Mouse (Mus musculus) forebrain, embryonic 16.5 days (tissue): ENCODE data around the gene Lingo3. TPM values are rescaled to one million over a fixed set of nuclear protein-coding genes. Genes with fewer than 3 reads are reported as not detected.
A peak's percentile ranks its signal among the peaks of the same experiment; 100 is the strongest.

Experiments used
- ATAC-seq: fragments of 200-750 bp; cut with Nextera tagmentation; 2 replicates; pipeline ENCODE4 v1.8.0; 2017; ENCODE audit warnings: mild to moderate bottlenecking, moderate library complexity
- H3K27ac ChIP-seq: fragments of 300-500 bp; sonication (generic); 2 replicates; pipeline ENCODE4 v1.5.1; 2014; ENCODE audit warnings: low read length, control low read depth
- H3K27me3 ChIP-seq: fragments of 300-500 bp; sonication (generic); replicated peaks from 2 replicates; pipeline ENCODE4 v1.6.1; 2014; ENCODE audit warnings: low read length; ENCODE audit not compliant: control insufficient read depth, insufficient read depth
- H3K36me3 ChIP-seq: fragments of 300-500 bp; sonication (generic); 2 replicates; pipeline ENCODE4 v1.6.1; 2014; ENCODE audit not compliant: control insufficient read depth, insufficient read depth
- H3K4me1 ChIP-seq: fragments of 300-500 bp; sonication (generic); replicated peaks from 2 replicates; pipeline ENCODE4 v1.6.1; 2014; ENCODE audit warnings: low read length; ENCODE audit not compliant: control insufficient read depth, insufficient read depth
- H3K4me2 ChIP-seq: fragments of 300-500 bp; sonication (generic); 2 replicates; pipeline ENCODE4 v1.6.1; 2014; ENCODE audit warnings: mild to moderate bottlenecking, low read length, control low read depth
- H3K4me3 ChIP-seq: fragments of 300-500 bp; sonication (generic); replicated peaks from 2 replicates; pipeline ENCODE4 v1.5.1; 2014; ENCODE audit warnings: mild to moderate bottlenecking, low read length, control low read depth
- H3K9ac ChIP-seq: fragments of 300-500 bp; sonication (generic); replicated peaks from 2 replicates; pipeline ENCODE4 v1.6.1; 2014; ENCODE audit warnings: low read depth, low read length, control low read depth
- H3K9me3 ChIP-seq: fragments of 300-500 bp; sonication (generic); 2 replicates; pipeline ENCODE4 v1.6.1; 2016; ENCODE audit warnings: low read length; ENCODE audit not compliant: control insufficient read depth
- WGBS: fragments of 180-500 bp; shearing (Covaris S2); extraction: QIAGEN DNeasy Blood & Tissue Kit; methylation state at CpG from one replicate; pipeline ENCODE4 v1.1.7; 2014; 5-methylcytosine and 5-hydroxymethylcytosine counted together
- polyA plus RNA-seq: library from polyadenylated mRNA; unstranded; fragments of >200 nt; fragmentation: Nextera tagmentation; extraction: Ambion mirVana; gene quantifications from 2 replicates; pipeline ENCODE4 v1.2.1, GENCODE M21; 2015

Gene Lingo3
- polyA plus RNA-seq, 1 experiment from 2014 or later = 9.3 TPM

DNA sequence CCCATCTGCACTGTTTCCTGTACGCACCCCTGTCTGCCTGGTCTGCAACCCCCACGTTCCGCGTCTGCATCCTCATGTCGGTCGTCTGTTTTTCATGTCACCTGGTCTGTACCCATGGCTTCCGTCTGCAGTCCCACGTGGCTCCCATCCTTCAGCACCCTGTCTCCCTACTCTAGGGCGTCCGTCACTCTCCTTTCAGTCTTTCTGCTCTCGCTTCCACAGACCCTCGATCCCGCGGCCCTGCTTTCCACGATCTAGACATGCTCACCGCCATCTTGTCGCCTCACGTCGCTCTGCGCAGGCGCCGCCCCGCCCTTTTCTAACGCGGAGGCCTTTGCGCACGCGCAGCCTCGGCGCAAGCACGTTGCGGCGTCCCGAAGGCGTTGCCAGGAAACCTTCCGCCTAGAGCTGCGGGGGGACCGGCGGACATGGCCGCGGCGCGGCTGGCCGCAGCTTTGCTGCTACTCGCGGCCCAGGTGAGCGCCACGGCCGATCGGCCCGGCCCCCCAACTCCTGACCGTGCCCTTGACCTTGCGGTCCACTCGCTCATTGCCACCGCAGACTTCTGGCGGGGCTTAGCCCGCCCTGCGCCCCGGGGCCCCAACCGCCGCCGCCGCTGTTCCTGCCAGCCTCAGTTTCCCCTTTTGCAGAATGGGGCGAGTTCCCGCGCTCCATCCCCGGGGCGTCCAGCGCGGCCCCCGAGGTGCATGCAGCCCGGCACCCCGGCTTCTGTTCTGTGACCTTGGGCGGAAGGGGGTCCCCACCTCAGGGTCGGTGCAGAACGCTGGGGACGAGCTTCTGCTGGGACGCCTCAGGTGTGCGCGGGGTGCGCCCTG, 11.3 kb upstream of the Lingo3 start, which contains the start of the genes Lsm7 and Sppl2b:
Lsm7 (minus strand) TSS at position 297 of the 836 bp plus-strand sequence.
Sppl2b (plus strand) TSS at position 363 of the 836 bp plus-strand sequence.
- peak; percentile 88 for ATAC-seq
- Histone ChIP-seq H3K9ac (peak within 1 kb of the TSS; percentile 84), H3K27ac (peak within 1 kb of the TSS; percentile 78), H3K27me3 (no peaks in the 10 kb centered on the region), H3K4me1 (peaks cover 30% of the 10 kb centered on the region), H3K36me3 (peaks cover 16% of the 10 kb centered on the region), H3K4me2 (peak within 1 kb of the TSS; percentile 99), H3K9me3 (no peaks in the 10 kb centered on the region), H3K4me3 (peak within 1 kb of the TSS; percentile 69)
- WGBS = under 1% methylated on average over 81 of the region's 81 CpGs

DNA sequence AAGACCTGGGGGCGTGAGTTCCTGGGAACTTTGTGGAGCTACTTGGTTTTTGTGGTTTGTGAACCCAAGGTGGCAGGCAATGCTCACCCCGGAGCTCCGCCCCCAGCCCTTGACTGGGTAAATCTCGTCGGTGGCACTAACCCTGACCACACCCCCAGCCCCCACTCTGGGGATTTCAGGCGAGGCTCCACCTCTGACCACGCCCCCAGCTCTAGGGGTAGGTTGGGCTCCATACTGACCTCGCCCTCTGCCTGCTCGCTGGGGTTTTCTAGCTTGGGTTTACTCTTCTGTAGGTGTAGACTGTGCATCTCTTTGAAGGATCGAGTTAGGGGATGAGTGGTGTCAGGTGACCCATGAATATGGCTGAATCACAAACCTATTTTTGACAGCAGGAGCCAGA, 4.7 kb upstream of the Lingo3 start:
- WGBS = 12% methylated on average over 10 of the region's 10 CpGs
- Histone ChIP-seq H3K9me3 (no peaks in the 10 kb centered on the region), H3K4me1 (peaks cover 11% of the 10 kb centered on the region), H3K4me3 (no peak overlapping the region), H3K27ac (no peak overlapping the region), H3K27me3 (peaks cover 18% of the 10 kb centered on the region), H3K36me3 (peaks cover 16% of the 10 kb centered on the region), H3K4me2 (no peak overlapping the region), H3K9ac (no peak overlapping the region)
- no peak for ATAC-seq

DNA sequence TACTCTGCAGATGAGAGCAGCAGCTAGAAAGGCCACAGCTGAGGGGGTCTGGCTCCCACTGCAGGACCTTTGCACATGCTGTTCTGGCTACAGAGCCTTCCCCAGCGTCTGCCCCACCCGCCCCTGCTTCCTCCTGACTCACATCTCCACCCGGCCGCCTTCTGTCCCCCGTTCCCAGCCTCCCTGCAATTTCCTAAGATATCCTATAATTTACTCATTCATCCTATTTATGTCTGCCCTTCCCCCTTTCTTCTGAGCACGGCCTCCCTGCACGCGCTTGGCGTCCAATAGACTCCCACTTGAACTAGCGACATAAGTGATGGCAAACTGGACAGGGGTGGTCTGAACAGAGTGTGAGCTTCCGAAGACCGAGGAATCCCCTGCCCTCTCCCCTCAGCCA, 1.9 kb upstream of the Lingo3 start:
- no peaks in the 10 kb centered on the region for H3K9me3 ChIP-seq
- no peak overlapping the region for H3K4me3 ChIP-seq
- H3K36me3 ChIP-seq = no peaks in the 10 kb centered on the region
- no peak overlapping the region for H3K27ac ChIP-seq
- H3K4me2 ChIP-seq = no peak overlapping the region
- peaks cover 26% of the 10 kb centered on the region for H3K27me3 ChIP-seq
- no peak overlapping the region for H3K9ac ChIP-seq
- ATAC-seq = no peak
- peaks cover 16% of the 10 kb centered on the region for H3K4me1 ChIP-seq
- WGBS = 81% methylated on average over 12 of the region's 12 CpGs

DNA sequence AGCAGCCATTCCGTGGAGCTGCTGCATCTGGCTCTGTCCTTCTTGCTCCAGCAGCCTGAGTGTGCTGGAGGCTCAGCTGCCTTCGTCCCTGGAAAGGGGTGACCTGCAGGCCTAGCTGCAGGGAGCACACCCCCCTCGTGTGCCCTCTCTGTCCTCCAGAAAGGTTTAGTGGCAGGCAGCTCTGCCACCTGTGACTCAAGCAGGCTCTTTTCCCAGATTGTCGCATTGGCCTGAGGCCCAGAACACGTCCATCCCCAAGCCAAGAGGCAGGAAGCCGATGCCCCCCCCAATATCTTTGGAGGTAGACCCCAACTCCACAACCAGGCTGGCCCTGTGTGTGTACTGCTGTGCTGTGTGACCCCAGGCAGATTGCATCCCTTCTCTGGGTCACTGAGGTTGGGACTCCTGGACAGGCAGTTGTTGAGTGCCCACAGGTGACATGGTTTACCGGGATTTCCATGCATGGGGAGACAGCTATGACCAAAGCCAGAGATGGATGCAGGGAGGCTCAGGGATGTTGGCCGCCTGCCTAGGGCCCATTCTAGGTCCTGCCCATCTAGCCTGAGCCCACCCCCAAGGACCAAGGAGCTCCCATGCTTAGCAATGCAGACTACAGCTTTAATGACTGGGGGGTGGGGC, 1.3 kb upstream of the Lingo3 start:
- no peak overlapping the region for H3K9ac ChIP-seq
- H3K27me3 ChIP-seq = peaks cover 26% of the 10 kb centered on the region
- H3K4me1 ChIP-seq = peaks cover 16% of the 10 kb centered on the region
- no peaks in the 10 kb centered on the region for H3K36me3 ChIP-seq
- no peaks in the 10 kb centered on the region for H3K9me3 ChIP-seq
- no peak for ATAC-seq
- no peak overlapping the region for H3K27ac ChIP-seq
- no peak overlapping the region for H3K4me3 ChIP-seq
- 54% methylated on average over 8 of the region's 8 CpGs for WGBS
- H3K4me2 ChIP-seq = no peak overlapping the region

DNA sequence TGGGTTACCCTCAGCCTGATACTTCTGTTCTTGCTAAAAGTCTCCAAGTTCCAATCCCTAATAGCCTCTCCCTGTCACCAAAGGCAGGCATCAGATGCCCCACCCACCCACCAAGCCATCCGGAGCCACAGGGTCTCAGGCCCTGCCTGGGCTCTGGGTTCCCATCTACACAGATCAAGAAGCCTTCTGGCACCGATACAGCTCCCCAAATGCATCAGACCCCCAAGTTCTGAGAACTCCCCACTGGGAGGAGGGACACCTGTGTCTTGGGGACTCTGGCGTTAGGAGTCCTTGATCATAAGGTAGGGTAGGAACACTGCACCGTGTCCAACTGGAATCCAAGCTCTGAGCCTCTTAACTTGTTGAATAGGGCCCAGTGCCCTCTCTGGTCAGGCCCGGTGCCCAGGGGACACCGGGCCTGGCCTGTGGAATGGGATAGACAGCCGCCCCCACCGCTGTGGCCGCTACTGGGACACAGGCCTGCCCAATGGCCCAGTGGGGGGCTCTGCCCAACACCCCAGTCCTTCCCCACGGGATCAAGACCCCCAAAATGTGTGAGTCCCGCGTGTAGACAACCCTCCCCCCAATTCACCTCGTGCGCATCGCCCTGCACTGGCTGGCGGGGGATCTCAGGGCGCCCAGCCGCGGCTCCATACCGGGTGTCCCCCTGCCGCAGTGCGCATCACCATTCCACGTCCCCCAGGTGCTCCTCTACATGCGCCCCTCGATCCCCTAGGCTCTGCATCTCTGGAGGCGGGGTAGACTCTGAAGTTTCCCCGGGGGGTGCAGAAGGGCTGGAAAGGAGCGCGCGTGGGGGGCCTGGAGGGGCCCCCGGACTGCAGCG, 530 bp downstream of the Lingo3 start:
- peak overlapping the region; percentile 71 for H3K9ac ChIP-seq
- peak overlapping the region; percentile 79 for H3K4me2 ChIP-seq
- peaks cover 16% of the 10 kb centered on the region for H3K4me1 ChIP-seq
- WGBS = 10% methylated on average over 29 of the region's 32 CpGs
- peaks cover 26% of the 10 kb centered on the region for H3K27me3 ChIP-seq
- H3K4me3 ChIP-seq = peak overlapping the region; percentile 59
- no peaks in the 10 kb centered on the region for H3K9me3 ChIP-seq
- no peak overlapping the region for H3K27ac ChIP-seq
- no peaks in the 10 kb centered on the region for H3K36me3 ChIP-seq
- ATAC-seq = peak; percentile 49

DNA sequence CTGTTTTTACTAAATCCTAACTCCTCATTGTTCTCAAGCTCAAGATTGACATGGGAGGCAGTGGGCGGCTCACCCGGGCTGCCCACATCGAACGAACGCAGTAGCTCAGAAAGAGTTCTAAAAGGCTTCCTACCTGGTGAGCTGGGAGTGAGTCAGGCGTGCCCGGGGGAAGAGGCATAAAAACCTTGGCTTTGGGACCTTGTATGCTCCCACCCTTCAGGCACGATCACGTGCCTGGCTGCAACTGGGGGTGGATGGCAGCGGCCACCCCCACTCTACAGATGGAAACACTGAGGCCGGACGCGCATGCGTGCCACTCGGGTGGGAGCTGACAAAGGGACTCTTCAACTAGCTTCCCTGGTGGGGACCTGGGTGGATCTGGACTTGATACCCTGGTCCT, 1.5 kb downstream of the Lingo3 start:
- Histone ChIP-seq H3K27ac (no peak overlapping the region), H3K9ac (no peak overlapping the region), H3K36me3 (no peaks in the 10 kb centered on the region), H3K4me3 (no peak overlapping the region), H3K9me3 (no peaks in the 10 kb centered on the region), H3K27me3 (peaks cover 26% of the 10 kb centered on the region), H3K4me1 (peaks cover 16% of the 10 kb centered on the region), H3K4me2 (no peak overlapping the region)
- WGBS = 83% methylated on average over 15 of the region's 15 CpGs
- ATAC-seq = no peak

DNA sequence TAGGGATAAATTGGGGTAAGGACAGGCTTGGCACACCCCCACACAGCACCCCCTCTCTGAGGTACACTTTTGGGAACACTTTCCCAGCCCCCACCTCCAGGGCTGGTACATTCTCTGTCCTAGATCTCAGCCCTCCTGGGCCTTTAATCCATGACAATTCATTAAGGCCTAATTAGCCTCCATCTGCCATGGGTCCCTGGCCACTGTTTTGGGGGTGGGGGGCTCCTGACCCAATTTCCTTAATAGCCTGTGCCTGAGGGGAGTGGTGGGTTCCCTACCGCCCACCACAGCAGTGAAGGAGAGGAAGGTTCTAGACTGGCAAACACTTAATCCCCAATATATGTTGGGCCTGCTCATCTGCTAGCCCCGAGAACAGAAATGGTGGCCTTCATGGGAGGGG, 2.2 kb downstream of the Lingo3 start:
- peaks cover 16% of the 10 kb centered on the region for H3K4me1 ChIP-seq
- H3K36me3 ChIP-seq = no peaks in the 10 kb centered on the region
- 57% methylated on average over 2 of the region's 2 CpGs for WGBS
- no peaks in the 10 kb centered on the region for H3K9me3 ChIP-seq
- no peak overlapping the region for H3K4me3 ChIP-seq
- no peak for ATAC-seq
- no peak overlapping the region for H3K9ac ChIP-seq
- peaks cover 26% of the 10 kb centered on the region for H3K27me3 ChIP-seq
- no peak overlapping the region for H3K4me2 ChIP-seq
- no peak overlapping the region for H3K27ac ChIP-seq

DNA sequence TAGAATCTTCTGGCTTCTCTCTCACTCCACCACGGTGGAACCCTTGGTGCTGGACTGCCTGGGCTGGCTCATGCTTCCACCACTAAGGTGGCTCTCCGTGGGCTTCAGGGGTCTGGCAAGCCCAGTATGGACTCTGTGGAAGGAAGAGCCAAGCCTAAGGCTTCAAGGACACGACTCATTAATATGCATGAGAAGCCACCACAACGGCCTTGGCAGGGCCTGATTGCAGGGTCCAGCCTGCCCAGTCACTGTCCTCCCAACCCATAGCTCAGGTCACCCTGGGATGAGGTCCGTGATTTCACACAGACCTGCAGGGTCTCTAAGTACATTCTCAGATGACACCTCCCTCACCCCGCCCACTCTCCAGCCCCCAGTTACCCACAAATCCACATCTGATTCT, 4.0 kb downstream of the Lingo3 start:
- H3K36me3 ChIP-seq = no peaks in the 10 kb centered on the region
- peaks cover 14% of the 10 kb centered on the region for H3K4me1 ChIP-seq
- H3K4me3 ChIP-seq = no peak overlapping the region
- H3K27me3 ChIP-seq = peaks cover 21% of the 10 kb centered on the region
- H3K9ac ChIP-seq = no peak overlapping the region
- no peak overlapping the region for H3K4me2 ChIP-seq
- no peaks in the 10 kb centered on the region for H3K9me3 ChIP-seq
- no peak for ATAC-seq
- no peak overlapping the region for H3K27ac ChIP-seq
- 53% methylated on average over 6 of the region's 6 CpGs for WGBS

DNA sequence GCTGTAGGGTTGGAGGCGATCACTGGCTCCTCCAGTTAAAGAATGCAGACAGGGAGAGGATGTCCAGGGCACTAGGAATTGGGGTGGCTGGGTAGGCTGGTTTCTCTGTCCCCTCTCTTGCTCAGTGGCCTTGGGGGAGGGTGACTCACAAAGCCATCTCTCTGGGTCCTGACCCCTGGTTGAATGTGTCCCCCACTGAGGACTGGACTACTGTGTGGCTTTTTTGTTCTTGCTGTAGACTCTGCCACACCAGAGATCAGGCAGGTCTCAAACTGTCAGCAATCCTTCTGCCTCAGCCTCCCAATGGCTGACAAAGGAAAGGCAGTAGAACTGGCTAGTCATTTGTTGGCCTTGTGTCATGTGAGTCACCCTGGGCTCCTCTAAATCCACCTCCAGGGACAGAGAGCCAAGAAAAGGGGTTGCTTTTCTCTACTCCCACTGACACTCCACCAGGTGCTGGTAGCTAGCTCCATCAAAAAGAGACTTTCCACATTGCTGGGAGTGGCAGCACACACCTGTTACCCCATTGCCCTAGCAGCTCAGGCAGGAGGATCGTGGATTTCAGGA, 5.4 kb downstream of the Lingo3 start:
- Histone ChIP-seq H3K4me2 (no peak overlapping the region), H3K9me3 (no peaks in the 10 kb centered on the region), H3K4me1 (peaks cover 4% of the 10 kb centered on the region), H3K4me3 (no peak overlapping the region), H3K36me3 (no peaks in the 10 kb centered on the region), H3K9ac (no peak overlapping the region), H3K27ac (no peak overlapping the region), H3K27me3 (peaks cover 7% of the 10 kb centered on the region)
- no peak for ATAC-seq
- WGBS = 68% methylated on average over 2 of the region's 2 CpGs
